Mouse (Mus musculus): ENCODE measurements around the gene Adam34.
"Not testable (repeated sequence)": the region's sequence is repeated elsewhere in the genome, so short reads cannot be mapped to it uniquely, and the experiment has no call there.

Adam34 gene

GRCm38 (mm10) chr8:43709949-43710348 is at the start of gene Adam34:
Gene Adam34, minus strand, starts transcription at chr8:43710049.
- no peak for DNase-seq

GRCm38 (mm10) chr8:43627176-43627575 is 82.7 kb downstream of the Adam34 start, which contains the start of gene Gm5346:
Gene Gm5346, minus strand, starts transcription at chr8:43627276.
- no peak for DNase-seq

GRCm38 (mm10) chr8:43616046-43616445 is 93.8 kb downstream of the Adam34 start:
- no peak for DNase-seq

GRCm38 (mm10) chr8:43603657-43604056 is 106.2 kb downstream of the Adam34 start:
- DNase-seq, result not testable (repeated sequence)

- DNase-seq, result not testable (repeated sequence)
Observed at GRCm38 (mm10) chr8:43603166-43603565, 106.7 kb downstream of the Adam34 start.
